Mouse (Mus musculus) MEL (cell line): Measurements from ENCODE around the gene Kcnt2. TPM values are rescaled to one million over a fixed set of nuclear protein-coding genes. Genes with fewer than 3 reads are reported as not detected.

Experiments used
- DNase-seq: peaks from one replicate; pipeline ENCODE4 v3.0.0; 2011; ENCODE audit warnings: low read depth, low spot score
- H3K27ac ChIP-seq: 2 replicates; pipeline ENCODE4 v1.5.1; 2012; ENCODE audit warnings: low read depth, mild to moderate bottlenecking, control low read depth, low read length, moderate library complexity; ENCODE audit not compliant: control insufficient read depth
- H3K27me3 ChIP-seq, 2 experiments: fragments of 150-350 bp in 1 of 2; sonication (generic) in 1 of 2; 2 replicates each; pipeline ENCODE4 v1.6.1; 2012; ENCODE audit warnings: low read length in 2 of 2, mild to moderate bottlenecking in 2 of 2, improper control_type of control experiment in 1 of 2, moderate library complexity in 1 of 2; ENCODE audit not compliant: insufficient read depth in 2 of 2, control insufficient read depth in 1 of 2
- H3K36me3 ChIP-seq, 2 experiments: 2 replicates each; pipeline ENCODE4 v1.6.1; 2012 to 2014; ENCODE audit warnings: low read length in 2 of 2, improper control_type of control experiment in 1 of 2, inconsistent platforms in 1 of 2, mild to moderate bottlenecking in 1 of 2; ENCODE audit not compliant: insufficient read depth in 2 of 2, control insufficient read depth in 1 of 2
- H3K4me1 ChIP-seq, 2 experiments: fragments of 150-350 bp in 1 of 2; sonication (generic) in 1 of 2; 2 replicates each; pipeline ENCODE4 v1.6.1; 2012; ENCODE audit warnings: low read length in 2 of 2, improper control_type of control experiment in 1 of 2, mild to moderate bottlenecking in 1 of 2; ENCODE audit not compliant: insufficient read depth in 2 of 2, control insufficient read depth in 1 of 2
- H3K4me3 ChIP-seq, 2 experiments: fragments of 150-350 bp in 1 of 2; sonication (generic) in 1 of 2; 2 replicates each; pipeline ENCODE4 v1.5.1; 2012; ENCODE audit warnings: low read depth in 2 of 2, low read length in 2 of 2, mild to moderate bottlenecking in 2 of 2, moderate library complexity in 2 of 2, control low read depth in 1 of 2, improper control_type of control experiment in 1 of 2; ENCODE audit not compliant: control insufficient read depth in 1 of 2, insufficient read depth in 1 of 2
- H3K79me2 ChIP-seq: 2 replicates; pipeline ENCODE4 v1.6.1; 2012; ENCODE audit warnings: mild to moderate bottlenecking, low read length, moderate library complexity; ENCODE audit not compliant: control insufficient read depth, poor library complexity, insufficient read depth
- H3K9ac ChIP-seq: 2 replicates; pipeline ENCODE4 v1.6.1; 2012; ENCODE audit warnings: low read depth, mild to moderate bottlenecking, control low read depth, low read length, moderate library complexity; ENCODE audit not compliant: control insufficient read depth, poor library complexity, severe bottlenecking
- H3K9me3 ChIP-seq: fragments of 150-350 bp; sonication (generic); replicated peaks from 2 replicates; pipeline ENCODE4 v1.6.1; 2012; ENCODE audit warnings: mild to moderate bottlenecking, low read length, improper control_type of control experiment, moderate library complexity; ENCODE audit not compliant: insufficient read depth
- CHD1 ChIP-seq: IDR thresholded peaks from 2 replicates; pipeline ENCODE4 v1.6.1; 2012; ENCODE audit warnings: low read depth, mild to moderate bottlenecking, inconsistent platforms, low read length, improper control_type of control experiment
- CHD2 ChIP-seq: IDR thresholded peaks from 2 replicates; pipeline ENCODE4 v1.6.1; 2011; ENCODE audit warnings: low read length, improper control_type of control experiment
- CTCF ChIP-seq, 3 experiments: IDR thresholded peaks in 2 of 3; conservative IDR thresholded peaks in 1 of 3; 2 replicates each; pipeline ENCODE4 v1.5.1; 2011 to 2012; ENCODE audit warnings: low read length in 3 of 3, low read depth in 2 of 3, mild to moderate bottlenecking in 2 of 3, improper control_type of control experiment in 1 of 3, inconsistent platforms in 1 of 3, mixed read lengths in 1 of 3, moderate library complexity in 1 of 3; ENCODE audit not compliant: control insufficient read depth in 1 of 3, insufficient read depth in 1 of 3, poor library complexity in 1 of 3, severe bottlenecking in 1 of 3
- ELF1 ChIP-seq: IDR thresholded peaks from 2 replicates; pipeline ENCODE4 v1.6.1; 2014; ENCODE audit warnings: low read depth, mild to moderate bottlenecking, inconsistent platforms, low read length, improper control_type of control experiment, moderate library complexity
- EP300 ChIP-seq, 2 experiments: IDR thresholded peaks; 2 replicates each; pipeline ENCODE4 v1.6.1; 2011; ENCODE audit warnings: improper control_type of control experiment in 2 of 2, low read length in 2 of 2, low read depth in 1 of 2, mild to moderate bottlenecking in 1 of 2
- ETS1 ChIP-seq: IDR thresholded peaks from 2 replicates; pipeline ENCODE4 v1.6.1; 2012; ENCODE audit warnings: low read depth, mild to moderate bottlenecking, inconsistent platforms, low read length, improper control_type of control experiment, moderate library complexity
- GABPA ChIP-seq: IDR thresholded peaks from 2 replicates; pipeline ENCODE4 v1.6.1; 2012; ENCODE audit warnings: low read depth, mild to moderate bottlenecking, inconsistent platforms, low read length, improper control_type of control experiment, moderate library complexity
- KAT2A ChIP-seq: conservative IDR thresholded peaks from 2 replicates; pipeline ENCODE4 v1.6.1; 2012; ENCODE audit warnings: low read depth, low read length, improper control_type of control experiment, inconsistent platforms
- MAFK ChIP-seq: IDR thresholded peaks from 2 replicates; pipeline ENCODE4 v1.6.1; 2011; ENCODE audit warnings: low read depth, mild to moderate bottlenecking, low read length, improper control_type of control experiment, borderline replicate concordance
- MAZ ChIP-seq: IDR thresholded peaks from 2 replicates; pipeline ENCODE4 v1.6.1; 2012; ENCODE audit warnings: low read depth, mild to moderate bottlenecking, inconsistent platforms, low read length, improper control_type of control experiment
- MXI1 ChIP-seq: IDR thresholded peaks from 2 replicates; pipeline ENCODE4 v1.6.1; 2011; ENCODE audit warnings: mild to moderate bottlenecking, low read depth, low read length, improper control_type of control experiment
- MYB ChIP-seq: IDR thresholded peaks from 2 replicates; pipeline ENCODE4 v1.6.1; 2011; ENCODE audit warnings: mild to moderate bottlenecking, low read depth, low read length, improper control_type of control experiment
- MYC ChIP-seq: IDR thresholded peaks from 2 replicates; pipeline ENCODE4 v1.6.1; 2011; ENCODE audit warnings: low read depth, mild to moderate bottlenecking, low read length, improper control_type of control experiment, moderate library complexity
- NRF1 ChIP-seq: IDR thresholded peaks from 2 replicates; pipeline ENCODE4 v1.6.1; 2014; ENCODE audit warnings: low read depth, mild to moderate bottlenecking, inconsistent platforms, low read length, improper control_type of control experiment, moderate library complexity; ENCODE audit not compliant: poor library complexity, insufficient read depth, severe bottlenecking
- POLR2AphosphoS5 ChIP-seq: IDR thresholded peaks from 2 replicates; pipeline ENCODE4 v1.6.1; 2012; ENCODE audit warnings: low read depth, borderline replicate concordance, mild to moderate bottlenecking, inconsistent platforms, low read length, moderate library complexity, mixed read lengths
- RAD21 ChIP-seq: IDR thresholded peaks from 2 replicates; pipeline ENCODE4 v1.6.1; 2011; ENCODE audit warnings: mild to moderate bottlenecking, low read depth, low read length, improper control_type of control experiment
- RCOR1 ChIP-seq: IDR thresholded peaks from 2 replicates; pipeline ENCODE4 v1.6.1; 2012; ENCODE audit warnings: low read depth, mild to moderate bottlenecking, inconsistent platforms, low read length, improper control_type of control experiment
- SIN3A ChIP-seq: IDR thresholded peaks from 2 replicates; pipeline ENCODE4 v1.6.1; 2012; ENCODE audit warnings: low read length, improper control_type of control experiment, inconsistent platforms
- TBP ChIP-seq: IDR thresholded peaks from 2 replicates; pipeline ENCODE4 v1.8.0; 2011; ENCODE audit warnings: low read depth, low read length, improper control_type of control experiment
- TCF12 ChIP-seq: IDR thresholded peaks from 2 replicates; pipeline ENCODE4 v1.6.1; 2014; ENCODE audit warnings: low read depth, mild to moderate bottlenecking, inconsistent platforms, low read length, improper control_type of control experiment, moderate library complexity
- UBTF ChIP-seq: IDR thresholded peaks from 2 replicates; pipeline ENCODE4 v1.6.1; 2012; ENCODE audit warnings: low read depth, mild to moderate bottlenecking, inconsistent platforms, low read length, improper control_type of control experiment, moderate library complexity, borderline replicate concordance; ENCODE audit not compliant: insufficient read depth
- ZC3H11A ChIP-seq: IDR thresholded peaks from 2 replicates; pipeline ENCODE4 v1.6.1; 2012; ENCODE audit warnings: low read depth, mild to moderate bottlenecking, inconsistent platforms, low read length, improper control_type of control experiment
- ZKSCAN1 ChIP-seq: IDR thresholded peaks from 2 replicates; pipeline ENCODE4 v1.6.1; 2012; ENCODE audit warnings: low read depth, mild to moderate bottlenecking, inconsistent platforms, low read length, improper control_type of control experiment, moderate library complexity
- polyA plus RNA-seq, 2 experiments: library from polyadenylated mRNA; stranded (reverse) in 1 of 2; unstranded in 1 of 2; fragments of >175 nt in 1 of 2; fragments of >200 nt in 1 of 2; gene quantifications; 2 replicates each; pipeline versions ENCODE4 v1.2.1 to v1.2.4; 2012; ENCODE audit warnings: low replicate concordance in 2 of 2, low read depth in 1 of 2; ENCODE audit not compliant: insufficient read length in 2 of 2, insufficient read depth in 1 of 2, missing spikeins in 1 of 2
- total RNA-seq: library from RNA; depleted of rRNA; stranded (reverse); fragments of 300-350 nt; gene quantifications from 2 replicates; pipeline ENCODE4 v1.2.3, GENCODE M21; 2012

Kcnt2 gene
- total and polyA plus RNA-seq, 3 experiments, result not detected

- Histone ChIP-seq H3K9ac (no peak overlapping the region), H3K27ac (no peak overlapping the region), H3K4me1 (no peaks in the 10 kb centered on the region), H3K9me3 (no peaks in the 10 kb centered on the region), H3K27me3 (no peaks in the 10 kb centered on the region), H3K79me2 (no peaks in the 10 kb centered on the region), H3K36me3 (no peaks in the 10 kb centered on the region), H3K4me3 (no peak overlapping the region)
- TF ChIP-seq CTCF (IDR thresholded peaks at IDR 0.05 in 2 of 3, conservative IDR thresholded peaks at IDR 0.05 in 1 of 3; ENCODE audit: control insufficient read depth in 1 of 3, insufficient read depth in 1 of 3, low read depth in 2 of 3, low read length in 3 of 3, poor library complexity in 1 of 3, severe bottlenecking in 1 of 3) (no peak), UBTF (no peak), MAFK (no peak), NRF1 (no peak), POLR2AphosphoS5 (no peak), EP300 (IDR thresholded peaks at IDR 0.05; ENCODE audit: low read depth in 1 of 2, low read length in 2 of 2) (no peak), GABPA (no peak), TCF12 (no peak), ZKSCAN1 (no peak), MAZ (no peak), SIN3A (no peak), TBP (no peak), ZC3H11A (no peak), KAT2A (no peak), RCOR1 (no peak), RAD21 (no peak), MYB (no peak), MXI1 (no peak), MYC (no peak)
- DNase-seq, result no peak
Observed at GRCm38 (mm10) chr1:140608765-140609297, 362.9 kb downstream of the Kcnt2 start.

DNA sequence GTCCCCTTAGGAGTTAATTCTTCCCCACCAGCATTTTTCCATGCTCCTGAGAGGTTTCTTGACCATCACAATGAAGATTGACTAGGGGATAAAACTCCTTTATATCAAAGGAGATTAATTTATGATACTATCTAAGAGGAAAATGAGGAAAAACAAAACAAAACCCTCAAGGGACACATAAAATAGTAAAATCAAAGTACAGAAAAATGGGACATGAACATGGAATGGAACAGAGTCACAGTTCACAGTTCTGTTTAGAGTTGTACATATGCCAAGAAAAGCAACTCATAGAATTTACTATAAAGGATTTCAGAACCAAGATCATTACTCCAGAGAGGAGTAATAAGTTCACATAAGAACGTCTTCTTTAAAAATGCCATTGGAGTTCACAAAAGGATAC, 367.1 kb downstream of the Kcnt2 start:
- H3K4me3 ChIP-seq, result no peak overlapping the region
- no peaks in the 10 kb centered on the region for H3K79me2 ChIP-seq
- TF ChIP-seq NRF1 (no peak), ZC3H11A (no peak), CHD1 (no peak), ELF1 (no peak), POLR2AphosphoS5 (no peak), GABPA (no peak), RAD21 (no peak), ETS1 (no peak), CHD2 (no peak)
- H3K36me3 ChIP-seq, result peaks cover 0 to 2% of the 10 kb centered on the region in 2 experiments; a peak in 2 of 4 replicates
- H3K27me3 ChIP-seq, result no peaks in the 10 kb centered on the region
- no peak overlapping the region for H3K27ac ChIP-seq
- peaks cover 0 to 2% of the 10 kb centered on the region in 2 experiments; a peak in 1 of 4 replicates for H3K4me1 ChIP-seq
- no peaks in the 10 kb centered on the region for H3K9me3 ChIP-seq
- DNase-seq, result no peak
- H3K9ac ChIP-seq, result no peak overlapping the region
